Mouse (Mus musculus) stomach, postnatal 0 days (tissue): ENCODE results near the gene Syce3. TPM values are rescaled to one million over a fixed set of nuclear protein-coding genes. Genes with fewer than 3 reads are reported as not detected.
A peak's percentile ranks its signal among the peaks of the same experiment; 100 is the strongest.

Experiments
- ATAC-seq: fragments of 200-750 bp; cut with Nextera tagmentation; 2 replicates; pipeline ENCODE4 v1.8.0; 2017; ENCODE audit not compliant: low FRiP score, low TSS enrichment
- DNase-seq: peaks from one replicate; pipeline ENCODE4 v3.0.0-alpha.2; 2016; ENCODE audit warnings: low spot score
- H3K27ac ChIP-seq: fragments of 300-500 bp; sonication (generic); replicated peaks from 2 replicates; pipeline ENCODE4 v1.5.1; 2014; ENCODE audit warnings: mild to moderate bottlenecking, control low read depth
- H3K27me3 ChIP-seq: fragments of 300-500 bp; sonication (generic); 2 replicates; pipeline ENCODE4 v1.6.1; 2014; ENCODE audit warnings: low read length; ENCODE audit not compliant: control insufficient read depth, insufficient read depth
- H3K36me3 ChIP-seq: fragments of 300-500 bp; sonication (generic); 2 replicates; pipeline ENCODE4 v1.6.1; 2014; ENCODE audit warnings: low read length, mixed read lengths; ENCODE audit not compliant: control insufficient read depth, insufficient read depth
- H3K4me1 ChIP-seq: fragments of 300-500 bp; sonication (generic); replicated peaks from 2 replicates; pipeline ENCODE4 v1.6.1; 2014; ENCODE audit warnings: antibody characterized with exemption; ENCODE audit not compliant: control insufficient read depth, insufficient read depth
- H3K4me2 ChIP-seq: fragments of 300-500 bp; sonication (generic); replicated peaks from 2 replicates; pipeline ENCODE4 v1.6.1; 2014; ENCODE audit warnings: low read depth, mild to moderate bottlenecking, control low read depth, moderate library complexity
- H3K4me3 ChIP-seq: fragments of 300-500 bp; sonication (generic); 2 replicates; pipeline ENCODE4 v1.5.1; 2014; ENCODE audit warnings: low read depth, low read length, control low read depth
- H3K9ac ChIP-seq: fragments of 300-500 bp; sonication (generic); 2 replicates; pipeline ENCODE4 v1.6.1; 2014; ENCODE audit warnings: mild to moderate bottlenecking, low read length, control low read depth, mixed read lengths
- H3K9me3 ChIP-seq: fragments of 300-500 bp; sonication (generic); 2 replicates; pipeline ENCODE4 v1.6.1; 2016; ENCODE audit warnings: low read length; ENCODE audit not compliant: control insufficient read depth
- CTCF ChIP-seq: IDR thresholded peaks from 2 replicates; pipeline ENCODE4 v1.5.1; 2016; ENCODE audit warnings: antibody characterized with exemption, low read depth, mild to moderate bottlenecking, moderate library complexity
- EP300 ChIP-seq: optimal IDR thresholded peaks from 2 replicates; pipeline ENCODE3; 2016; ENCODE audit warnings: antibody characterized with exemption
- WGBS: fragments of 180-500 bp; shearing (Covaris S2); extraction: QIAGEN DNeasy Blood & Tissue Kit; methylation state at CpG from one replicate; pipeline ENCODE4 v1.1.7; 2014; 5-methylcytosine and 5-hydroxymethylcytosine counted together
- polyA plus RNA-seq: library from polyadenylated mRNA; unstranded; fragments of >200 nt; fragmentation: Nextera tagmentation; extraction: Ambion mirVana; gene quantifications from 2 replicates; pipeline ENCODE4 v1.2.1, GENCODE M21; 2015

Gene Syce3
- polyA plus RNA-seq, 1 experiment from 2014 or later, result not detected

- TF ChIP-seq EP300 (no peak), CTCF (peak; percentile 74)
- Histone ChIP-seq H3K4me3 (peak overlapping the region; percentile 58), H3K4me2 (peak overlapping the region; percentile 90), H3K4me1 (peaks cover 2% of the 10 kb centered on the region; the same call in 1 of the 2 replicates), H3K27me3 (peaks cover 4% of the 10 kb centered on the region), H3K27ac (peak overlapping the region; percentile 87), H3K36me3 (peaks cover 26% of the 10 kb centered on the region), H3K9me3 (no peaks in the 10 kb centered on the region), H3K9ac (peak overlapping the region; percentile 66)
- DNase-seq, result peak; percentile 88
- ATAC-seq, result peak; percentile 83
- under 1% methylated on average over 35 of the region's 35 CpGs for WGBS
Observed at GRCm38 (mm10) chr15:89373027-89373761, 37.1 kb downstream of the Syce3 start.

- Histone ChIP-seq H3K9me3 (no peaks in the 10 kb centered on the region), H3K9ac (no peak overlapping the region), H3K4me2 (peak overlapping the region; percentile 90; the same call in 1 of the 2 replicates), H3K36me3 (peaks cover 28% of the 10 kb centered on the region), H3K4me1 (peaks cover 2% of the 10 kb centered on the region; the same call in 1 of the 2 replicates), H3K27ac (no peak overlapping the region), H3K4me3 (no peak overlapping the region), H3K27me3 (no peaks in the 10 kb centered on the region)
- TF ChIP-seq CTCF, result no peak
- no peak for TF ChIP-seq EP300
- DNase-seq, result no peak
- no peak for ATAC-seq
- WGBS, result 79% methylated on average over 7 of the region's 7 CpGs
Observed at GRCm38 (mm10) chr15:89372536-89372935, 37.8 kb downstream of the Syce3 start.

GRCm38 (mm10) chr15:89372068-89372467 lies 38.2 kb downstream of the Syce3 start:
- Histone ChIP-seq H3K27ac (no peak overlapping the region), H3K4me3 (no peak overlapping the region), H3K27me3 (no peaks in the 10 kb centered on the region), H3K4me1 (peaks cover 2% of the 10 kb centered on the region; the same call in 1 of the 2 replicates), H3K9ac (no peak overlapping the region), H3K36me3 (peaks cover 30% of the 10 kb centered on the region), H3K4me2 (no peak overlapping the region), H3K9me3 (no peaks in the 10 kb centered on the region)
- 84% methylated on average over 13 of the region's 13 CpGs for WGBS
- TF ChIP-seq CTCF (no peak), EP300 (no peak)
- DNase-seq (no peak), ATAC-seq (no peak)

DNA sequence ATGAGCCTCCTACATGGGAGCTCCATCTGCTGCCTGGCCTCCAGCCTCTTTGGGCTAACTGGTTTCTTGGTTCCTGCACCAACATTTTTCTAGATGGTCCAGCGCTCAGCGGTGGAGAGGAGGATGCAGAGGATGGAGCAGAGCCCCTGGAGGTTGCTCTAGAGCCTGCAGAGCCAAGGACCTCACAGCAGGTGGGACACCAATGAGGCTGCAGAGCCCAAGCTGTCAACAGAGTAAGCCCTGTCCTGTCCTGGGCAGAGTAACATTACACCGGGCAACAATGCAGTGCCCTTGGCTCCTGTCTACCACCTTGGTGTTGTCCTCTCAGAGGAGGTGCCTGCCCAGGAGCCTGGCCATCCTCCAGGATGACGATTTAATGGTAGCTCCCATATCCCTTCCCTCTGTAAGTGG lies 45.2 kb downstream of the Syce3 start:
- TF ChIP-seq CTCF (no peak), EP300 (no peak)
- ATAC-seq (no peak), DNase-seq (no peak)
- no peaks in the 10 kb centered on the region for H3K4me1 ChIP-seq
- H3K4me2 ChIP-seq, result no peak overlapping the region
- 88% methylated on average over 4 of the region's 4 CpGs for WGBS
- no peaks in the 10 kb centered on the region for H3K9me3 ChIP-seq
- H3K4me3 ChIP-seq, result no peak overlapping the region
- H3K27ac ChIP-seq, result no peak overlapping the region
- H3K27me3 ChIP-seq, result no peaks in the 10 kb centered on the region
- H3K36me3 ChIP-seq, result peaks cover 54% of the 10 kb centered on the region
- no peak overlapping the region for H3K9ac ChIP-seq

- no peak for TF ChIP-seq EP300
- TF ChIP-seq CTCF, result no peak
- Histone ChIP-seq H3K4me2 (no peak overlapping the region), H3K9me3 (no peaks in the 10 kb centered on the region), H3K27me3 (no peaks in the 10 kb centered on the region), H3K36me3 (peaks cover 40% of the 10 kb centered on the region), H3K27ac (no peak overlapping the region), H3K4me3 (no peak overlapping the region), H3K9ac (no peak overlapping the region), H3K4me1 (no peaks in the 10 kb centered on the region)
- no peak for DNase-seq
- 75% methylated on average over 7 of the region's 7 CpGs for WGBS
- ATAC-seq, result no peak
Observed at GRCm38 (mm10) chr15:89363051-89363450, 47.3 kb downstream of the Syce3 start.

- 72% methylated on average over 3 of the region's 3 CpGs for WGBS
- Histone ChIP-seq H3K9me3 (no peaks in the 10 kb centered on the region), H3K27me3 (no peaks in the 10 kb centered on the region), H3K4me3 (no peak overlapping the region), H3K27ac (no peak overlapping the region), H3K9ac (no peak overlapping the region), H3K36me3 (peaks cover 16% of the 10 kb centered on the region), H3K4me2 (no peak overlapping the region), H3K4me1 (peaks cover 2% of the 10 kb centered on the region; the same call in 1 of the 2 replicates)
- ATAC-seq (no peak), DNase-seq (no peak)
- TF ChIP-seq EP300 (no peak), CTCF (no peak)
Observed at GRCm38 (mm10) chr15:89358784-89359183, 51.5 kb downstream of the Syce3 start.
